Mouse (Mus musculus) spleen, adult 12 weeks (tissue): ENCODE measurements around the gene Rsph3a.

ENCODE experiments used
- DNase-seq: peaks from one replicate; pipeline ENCODE4 v3.0.0; 2022; ENCODE audit warnings: low spot score

Rsph3a gene

DNA sequence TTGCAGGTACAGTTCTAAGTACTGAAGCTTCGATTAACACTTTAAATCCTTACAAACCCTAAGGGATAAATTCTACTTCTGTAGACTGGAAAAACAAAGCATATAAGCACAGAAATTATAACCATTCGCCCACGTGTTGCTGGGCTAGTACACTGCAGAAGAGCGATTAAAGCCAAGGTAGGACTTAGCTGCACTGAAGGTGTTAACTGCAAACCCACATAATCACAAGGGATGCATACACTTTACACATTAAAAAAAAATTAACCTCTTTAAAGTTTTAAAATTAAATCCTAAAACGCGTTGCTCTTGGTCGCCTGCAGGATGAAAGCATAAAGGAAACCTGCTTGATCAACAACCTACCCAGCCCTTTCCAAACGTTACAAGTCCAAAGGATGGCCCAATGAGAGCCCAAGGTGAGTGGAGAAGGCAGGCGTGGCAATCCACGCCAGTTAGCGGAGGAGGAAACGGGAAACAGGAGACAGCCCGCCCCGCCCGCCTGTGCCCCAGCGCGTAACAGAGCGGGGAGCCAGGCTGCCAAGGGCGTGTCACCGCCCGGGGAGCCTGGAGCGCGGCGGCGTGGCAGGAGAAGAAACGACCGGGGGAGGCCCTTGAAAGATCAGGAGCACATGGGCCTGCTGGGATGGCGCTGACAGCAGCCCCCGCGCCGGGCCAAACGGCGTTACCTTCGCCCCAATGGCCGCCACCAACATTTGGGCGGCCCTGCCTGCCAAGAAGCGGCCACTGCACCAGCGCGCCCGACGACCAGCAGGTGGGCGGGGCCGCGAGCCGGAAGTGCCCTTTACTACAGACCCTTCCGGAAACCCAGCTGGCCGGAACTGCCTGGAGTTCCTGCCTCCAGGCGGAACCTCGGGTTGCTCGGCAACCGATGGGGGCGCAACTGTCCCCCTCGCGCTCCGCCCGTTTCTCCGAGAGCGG lies at the start of gene Rsph3a:
TSS of gene Rsph3a (plus strand) at position 498 of the 936 bp plus-strand sequence.
- DNase-seq, result peak; percentile 68

DNA sequence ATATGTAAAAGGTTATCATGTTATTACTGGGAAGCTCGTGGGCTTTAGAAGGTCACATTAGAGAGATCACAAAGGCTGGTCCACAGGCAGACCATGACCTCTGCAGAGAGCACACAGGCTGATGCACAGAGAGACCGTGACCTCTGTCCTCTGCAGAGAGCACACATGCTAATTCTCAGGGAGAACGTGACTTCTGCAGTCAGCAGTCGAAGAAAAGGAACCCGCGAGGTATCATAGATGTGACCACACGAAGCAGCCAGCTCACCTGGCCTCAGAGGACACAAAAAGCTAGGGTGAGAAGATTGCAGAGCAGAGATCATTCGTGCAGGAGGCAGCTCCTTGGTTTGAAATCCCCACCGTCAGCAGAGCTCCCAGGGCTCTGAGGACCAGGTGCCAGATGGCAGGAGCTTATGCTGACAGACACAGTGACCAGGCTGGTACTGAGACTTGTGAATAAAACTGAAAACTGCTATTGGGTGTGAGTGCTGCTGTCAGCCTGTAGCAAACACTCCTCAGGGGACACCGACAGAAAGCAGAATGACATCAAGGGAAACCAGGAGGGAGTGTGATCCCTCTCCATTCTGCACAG lies 49.3 kb upstream of the Rsph3a start:
- no peak for DNase-seq

DNA sequence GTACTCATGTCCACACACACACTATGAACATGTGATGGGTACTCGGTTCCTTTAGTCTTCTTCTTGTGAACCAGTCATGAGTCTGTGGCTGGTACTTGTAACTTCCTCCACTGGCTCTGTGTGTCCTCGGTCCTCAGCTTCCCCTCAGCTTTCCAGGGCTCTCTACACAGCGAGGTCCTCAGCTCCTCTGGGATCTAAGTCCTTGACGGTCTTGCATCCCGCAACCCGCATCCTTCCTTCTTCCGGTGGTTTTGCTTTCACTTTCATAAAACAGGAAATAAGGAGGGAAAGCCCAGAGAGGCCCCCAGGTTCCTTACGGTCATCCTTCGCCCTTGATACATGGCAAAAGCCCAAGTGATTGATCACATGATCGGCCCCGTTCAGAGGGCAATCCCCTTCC lies 48.3 kb upstream of the Rsph3a start:
- DNase-seq, result no peak

DNA sequence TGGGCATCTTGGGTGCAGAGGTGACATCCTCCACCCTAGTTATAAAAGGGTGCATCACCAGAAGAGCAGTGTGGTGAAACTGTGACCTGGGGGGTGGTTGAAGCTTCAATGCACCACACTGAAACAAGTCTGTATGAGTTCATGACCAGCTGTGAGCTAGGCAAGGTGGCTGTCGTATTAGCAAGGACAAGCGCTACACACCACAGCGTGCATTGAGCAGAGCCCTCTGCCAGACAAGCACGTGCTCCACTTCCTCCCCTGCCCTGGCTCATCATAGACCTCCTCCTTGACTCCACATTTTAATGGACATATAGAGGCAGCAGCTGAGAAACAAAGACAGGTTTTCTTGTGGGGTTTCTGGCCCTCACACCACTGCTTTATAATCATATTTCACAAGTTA lies 47.7 kb upstream of the Rsph3a start:
- DNase-seq, result no peak

DNA sequence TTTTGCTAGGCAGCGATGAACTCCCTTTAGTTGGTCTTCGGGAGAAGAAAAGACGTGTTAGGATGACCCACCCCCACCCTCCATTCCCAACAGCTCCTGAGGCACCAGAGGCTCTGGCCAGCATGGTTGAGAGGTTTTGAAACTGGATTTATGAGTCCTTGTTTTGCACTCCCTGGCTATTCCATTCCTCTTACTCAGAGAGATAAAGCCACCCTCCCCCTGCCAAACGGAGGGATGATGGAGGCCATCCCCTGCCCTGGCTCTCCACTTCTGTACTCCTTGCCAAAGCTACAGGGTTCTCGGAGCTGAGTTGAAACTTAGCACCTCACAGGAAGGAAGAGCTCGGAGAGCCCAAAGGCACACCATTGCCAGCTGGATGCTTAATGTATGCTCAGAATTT lies 46.2 kb upstream of the Rsph3a start:
- no peak for DNase-seq

DNA sequence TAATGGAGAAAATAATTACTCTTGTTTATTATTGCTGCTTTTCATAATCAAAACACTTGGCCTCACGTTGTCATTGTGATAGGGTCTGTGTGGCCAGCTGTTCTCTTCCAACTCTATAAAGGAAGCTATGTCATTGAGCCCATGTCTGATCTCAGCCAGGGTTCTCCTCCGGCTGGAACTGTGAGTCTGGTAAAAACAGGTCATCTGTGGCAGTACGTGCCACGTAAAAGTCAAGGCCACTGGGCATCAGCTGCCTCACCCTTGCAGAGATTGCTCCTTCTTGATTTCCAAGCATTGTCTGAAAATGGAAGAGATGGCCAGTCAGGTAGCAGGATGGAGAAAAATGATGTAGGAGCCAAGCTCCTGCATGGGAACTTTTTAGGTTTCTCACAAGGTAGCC lies 45.5 kb upstream of the Rsph3a start:
- no peak for DNase-seq

DNA sequence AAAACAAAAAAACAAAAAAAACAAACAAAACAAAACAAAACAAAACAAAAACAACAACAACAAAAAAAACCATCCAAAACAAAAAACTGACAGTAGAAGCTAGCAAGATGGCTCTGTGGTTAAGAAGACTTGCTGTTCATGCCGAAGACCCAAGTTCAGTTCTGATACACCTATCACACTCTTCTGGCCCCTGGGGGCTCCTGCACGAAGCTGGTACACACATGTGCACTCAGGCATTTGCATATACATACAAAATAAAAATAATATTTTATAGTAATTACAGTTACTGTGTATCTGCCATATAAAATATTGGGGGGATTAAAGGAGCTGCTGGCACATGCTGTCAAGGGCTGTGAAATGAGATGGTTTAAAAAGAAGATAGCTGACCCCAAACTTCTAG lies 43.9 kb upstream of the Rsph3a start:
- no peak for DNase-seq

DNA sequence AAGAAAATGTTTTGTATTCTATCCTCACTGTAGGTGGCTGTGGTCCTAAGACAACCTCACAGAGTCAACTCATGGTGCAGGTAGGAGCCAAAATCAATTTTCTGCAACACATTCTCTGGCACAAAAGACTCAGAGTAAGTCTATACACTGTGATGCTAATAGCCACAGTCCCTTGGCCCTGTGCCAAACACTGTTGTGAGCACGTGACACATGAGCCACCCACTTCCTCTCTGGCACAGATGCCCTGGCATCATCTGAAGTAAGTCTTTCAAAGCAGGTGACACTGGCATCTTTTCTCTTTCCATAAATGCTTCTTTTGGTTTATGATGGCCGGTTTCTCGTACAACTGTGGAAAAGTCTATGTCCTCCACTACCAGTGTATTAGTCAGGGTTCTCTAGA lies 43.1 kb upstream of the Rsph3a start:
- peak; percentile 50 for DNase-seq

DNA sequence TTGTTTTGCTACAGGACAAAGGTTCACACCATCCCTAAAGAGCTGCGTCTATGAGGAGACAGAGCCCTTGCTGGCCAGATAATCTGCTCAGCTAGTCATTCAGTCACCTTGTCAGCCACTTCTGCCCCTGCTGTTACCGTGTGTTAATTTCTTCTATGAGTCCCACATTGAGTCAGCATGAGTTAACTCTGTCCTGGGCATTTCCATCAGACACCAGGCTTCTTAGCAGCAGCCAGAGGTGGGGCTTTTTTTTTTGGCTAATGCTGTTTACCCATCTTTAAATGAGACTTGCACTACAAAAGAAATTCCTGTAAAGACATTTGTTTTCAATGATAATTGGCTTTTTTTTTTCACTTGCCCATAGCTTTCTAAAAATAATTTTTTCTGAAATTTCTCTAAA lies 40.4 kb upstream of the Rsph3a start:
- no peak for DNase-seq

DNA sequence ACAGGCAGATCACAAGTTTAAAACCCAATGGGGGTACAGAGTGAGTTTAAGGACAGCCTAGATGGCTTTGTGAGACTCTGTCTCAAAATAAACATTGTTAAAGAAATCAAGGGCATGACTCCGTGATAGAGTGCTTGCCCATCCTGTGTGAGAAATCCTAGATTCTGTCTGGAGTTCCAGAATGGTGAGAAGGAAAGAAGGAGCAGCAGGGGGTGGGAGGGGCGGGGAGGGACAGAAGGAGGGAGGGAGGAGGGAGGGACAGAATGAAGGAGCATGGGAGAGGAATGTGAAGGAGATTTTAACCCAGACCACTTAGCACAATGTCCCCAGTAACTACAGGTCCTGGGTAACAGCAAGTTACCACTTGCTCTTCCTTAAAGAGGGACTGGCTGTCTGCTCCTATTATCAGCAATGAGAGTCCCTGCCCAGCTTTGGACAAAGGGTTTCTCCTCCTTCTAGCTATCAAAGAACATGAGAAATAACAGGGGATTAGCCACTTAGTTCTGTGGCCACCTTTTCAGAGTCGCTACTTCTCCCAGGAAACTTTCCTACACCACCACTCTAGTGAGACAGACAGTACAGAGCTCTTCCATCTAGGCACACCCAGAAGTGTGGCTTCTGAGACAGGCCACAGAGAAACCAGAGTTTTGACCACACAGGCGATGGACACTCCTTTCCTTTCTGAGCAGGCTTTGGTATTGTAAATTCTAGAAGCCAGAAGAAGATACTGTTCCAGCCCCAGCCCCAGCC lies 39.3 kb upstream of the Rsph3a start:
- no peak for DNase-seq

DNA sequence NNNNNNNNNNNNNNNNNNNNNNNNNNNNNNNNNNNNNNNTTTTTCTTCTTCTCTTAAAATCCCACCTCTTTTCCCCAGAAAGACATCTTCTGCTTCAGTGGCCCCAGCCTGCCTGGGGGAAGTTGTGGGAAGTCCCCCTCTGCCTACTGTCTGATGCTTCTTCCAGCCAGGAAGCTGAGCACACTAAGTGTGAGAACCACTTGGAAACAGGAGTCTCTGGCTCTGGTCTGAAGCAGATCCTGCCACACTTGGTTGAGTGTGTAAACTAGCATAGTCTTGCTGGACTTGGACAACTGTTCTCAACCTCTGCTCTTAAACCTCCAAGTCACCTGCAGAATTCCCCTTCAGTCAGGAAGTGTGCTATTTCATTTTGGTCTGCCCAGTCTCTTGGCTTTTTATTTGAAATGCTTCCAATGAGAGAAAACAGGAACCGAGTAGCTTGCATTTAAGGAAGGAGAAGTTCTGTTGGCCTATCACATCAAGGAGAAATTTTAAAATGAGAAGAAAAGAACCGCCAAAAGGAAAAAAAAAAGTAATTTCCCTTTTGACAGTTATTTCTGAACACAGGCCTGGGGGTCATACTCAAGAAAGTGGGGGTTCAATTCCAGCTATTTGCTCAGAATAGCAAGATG lies 30.7 kb upstream of the Rsph3a start:
- DNase-seq, result no peak

DNA sequence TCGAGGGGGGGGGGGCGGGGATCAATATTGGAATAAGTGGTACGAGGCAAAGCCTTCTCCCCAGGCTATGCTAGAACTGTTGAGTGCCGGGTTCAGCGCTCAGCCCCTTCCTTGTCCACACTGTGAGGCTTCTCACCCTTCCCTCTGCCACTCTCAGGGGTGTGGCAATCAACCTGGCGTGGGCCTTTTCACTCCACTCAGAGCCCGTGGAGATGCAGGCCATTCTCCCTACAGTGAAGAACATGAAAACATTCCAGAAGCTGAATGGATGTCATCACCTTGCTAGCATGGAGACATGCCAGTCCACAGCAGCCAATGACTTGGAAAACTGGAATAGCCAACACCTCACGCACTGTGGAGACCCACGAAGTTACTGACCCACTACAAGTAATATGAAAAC lies 29.6 kb upstream of the Rsph3a start:
- no peak for DNase-seq

DNA sequence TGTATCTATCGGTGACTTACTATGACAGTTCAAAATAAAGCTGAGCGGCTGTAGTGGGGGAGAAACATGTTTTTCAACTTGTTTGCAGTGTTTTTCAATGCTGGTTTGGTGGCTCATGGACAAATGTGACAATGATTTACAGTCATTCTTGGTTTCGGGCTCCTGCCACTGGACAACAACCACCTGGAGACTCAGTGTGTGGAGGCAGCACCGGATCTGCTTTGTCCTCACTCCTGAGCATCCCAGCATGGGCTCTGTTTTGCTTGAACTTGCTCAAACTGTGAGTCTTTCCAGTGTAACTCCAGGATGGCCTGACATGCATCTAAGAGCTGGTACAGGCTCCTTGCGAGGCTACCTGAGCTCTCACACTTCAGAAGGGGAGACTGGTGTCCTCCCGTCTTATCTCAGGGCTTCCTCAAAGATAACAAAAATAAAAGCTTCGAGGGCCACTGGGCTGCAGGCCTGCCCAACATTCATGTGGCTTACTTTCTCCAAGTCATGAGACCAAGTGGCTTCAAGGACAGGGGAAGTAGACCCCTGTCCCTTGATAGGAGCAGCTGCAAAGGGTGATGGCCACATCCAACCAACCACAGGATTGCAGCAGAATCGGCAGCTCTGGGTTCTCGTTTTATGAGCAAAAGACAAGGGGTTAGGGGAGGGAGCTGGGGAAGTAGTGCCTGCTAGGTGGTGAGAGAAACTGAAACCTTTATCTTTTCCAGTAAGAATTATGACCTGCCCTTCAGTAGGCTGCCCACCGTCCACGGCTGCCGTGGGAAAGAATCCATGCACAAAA lies 28.4 kb upstream of the Rsph3a start:
- no peak for DNase-seq

DNA sequence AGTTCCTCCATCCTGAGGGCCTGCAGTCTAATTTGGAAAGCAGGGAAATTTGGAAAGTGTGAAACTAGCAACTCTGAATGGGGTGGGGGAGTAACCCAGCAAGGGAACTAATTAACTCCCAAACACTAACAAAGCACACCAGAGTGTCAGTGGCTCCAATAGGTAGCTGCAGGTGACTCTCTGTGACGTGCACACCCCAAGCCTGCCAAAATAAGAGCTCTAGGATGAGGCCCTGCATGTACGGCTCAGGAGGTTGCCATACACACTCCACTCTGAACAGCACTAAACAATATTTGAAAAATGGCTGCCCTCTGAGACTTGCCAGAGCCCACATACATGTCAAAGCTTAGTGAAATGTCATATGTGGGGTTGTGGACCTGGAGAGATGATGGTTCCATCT lies 27.1 kb upstream of the Rsph3a start:
- DNase-seq, result no peak

DNA sequence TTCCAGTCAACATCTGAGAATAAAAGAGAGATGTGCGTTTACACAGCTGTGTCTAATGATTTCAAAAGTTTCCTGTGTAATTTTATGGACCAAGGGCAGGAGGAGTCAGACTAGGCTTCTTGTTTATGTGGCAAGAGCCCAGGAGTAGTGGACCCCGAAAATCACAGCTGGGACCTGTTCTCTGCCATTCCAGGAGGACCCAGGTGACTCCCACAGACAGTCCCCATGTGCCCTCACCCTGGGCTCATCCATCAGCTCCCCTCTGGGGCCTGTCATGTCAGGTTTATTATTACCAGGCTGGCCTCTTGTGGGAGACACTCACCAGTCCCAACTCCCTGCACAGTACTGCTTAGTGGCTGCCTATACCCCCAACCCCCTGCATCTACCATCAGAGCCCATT lies 26.2 kb upstream of the Rsph3a start:
- no peak for DNase-seq

DNA sequence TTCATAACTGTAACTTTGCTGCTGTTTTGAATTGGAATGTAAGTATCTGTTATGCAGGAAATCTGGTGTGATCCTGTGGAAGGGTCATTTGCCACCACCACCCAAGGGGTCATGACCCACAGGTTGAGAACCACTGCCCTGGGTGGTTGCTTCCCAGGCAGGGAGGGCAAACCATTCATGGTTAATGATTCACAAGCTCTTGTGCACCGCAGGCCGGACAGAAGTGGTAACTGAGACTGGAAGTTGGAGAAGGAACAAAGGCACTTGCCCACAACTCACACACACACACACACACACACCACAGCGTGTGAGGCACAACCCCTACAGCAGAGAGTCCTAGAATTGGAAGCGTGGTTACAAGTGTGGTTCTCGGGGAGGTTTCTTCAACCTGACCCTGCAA lies 22.9 kb upstream of the Rsph3a start:
- DNase-seq, result no peak

DNA sequence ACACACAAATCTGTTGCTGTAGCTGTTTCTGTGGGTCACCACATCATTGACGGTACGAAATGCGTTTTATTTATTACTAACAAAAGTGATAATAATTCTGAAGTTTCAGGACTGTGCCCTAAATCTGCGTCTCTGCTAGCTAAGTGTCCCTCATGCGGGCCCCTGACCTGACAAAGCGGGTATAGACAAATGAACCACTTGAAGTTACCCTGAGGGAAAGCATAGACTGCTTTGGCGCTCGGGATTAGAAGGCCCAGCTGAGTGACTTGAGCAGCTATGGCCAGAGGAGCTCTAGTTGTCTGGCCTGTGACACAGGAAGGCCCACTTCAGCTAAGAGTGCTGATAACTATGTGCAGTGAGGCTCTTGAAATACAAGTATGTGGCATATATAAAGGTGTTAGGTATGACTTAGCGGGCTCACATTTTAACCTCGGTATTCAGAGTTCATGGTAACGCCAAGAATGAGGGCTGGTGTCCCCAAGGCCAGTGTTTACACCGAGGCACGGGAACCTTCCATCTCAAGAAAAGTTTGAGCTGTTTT lies 21.2 kb upstream of the Rsph3a start:
- no peak for DNase-seq

DNA sequence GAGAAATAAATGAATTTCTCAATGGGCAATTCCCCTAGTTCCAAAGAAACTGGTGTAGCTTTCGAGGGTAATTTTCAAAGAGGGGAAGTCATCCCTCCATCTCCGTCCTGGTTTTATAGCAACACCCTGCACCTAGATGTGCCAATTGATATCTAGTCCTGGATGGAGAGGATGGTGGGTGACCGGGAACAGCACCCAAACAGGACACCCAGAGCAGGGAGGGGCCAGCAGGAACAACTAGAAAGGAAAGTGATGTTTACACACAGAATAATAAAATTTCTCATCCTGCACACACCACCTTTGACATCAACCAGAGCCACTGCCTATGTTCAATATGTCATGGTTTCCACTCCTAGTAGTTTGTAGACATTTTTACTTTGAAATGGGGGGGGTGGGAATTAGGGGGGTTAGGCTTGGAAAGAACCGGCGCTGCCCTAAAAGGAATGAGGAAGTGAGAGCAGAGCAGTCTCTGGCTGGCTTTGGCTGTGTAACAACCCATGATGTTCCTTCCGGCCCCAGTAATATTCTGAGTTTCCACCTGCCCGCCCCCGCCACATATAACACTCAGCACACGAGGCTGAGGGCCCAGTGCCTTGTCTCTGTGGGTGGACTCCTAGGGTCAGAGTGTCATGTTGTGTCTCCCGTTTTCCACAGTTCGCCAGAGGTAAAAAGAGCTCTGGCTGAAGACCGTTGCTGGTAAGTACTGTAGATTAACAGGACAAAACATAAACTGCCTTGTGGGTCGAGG lies 19.8 kb upstream of the Rsph3a start, which contains the start of gene Tagap:
TSS of gene Tagap (plus strand) at position 588 of the 748 bp plus-strand sequence.
- peak; percentile 49 for DNase-seq

DNA sequence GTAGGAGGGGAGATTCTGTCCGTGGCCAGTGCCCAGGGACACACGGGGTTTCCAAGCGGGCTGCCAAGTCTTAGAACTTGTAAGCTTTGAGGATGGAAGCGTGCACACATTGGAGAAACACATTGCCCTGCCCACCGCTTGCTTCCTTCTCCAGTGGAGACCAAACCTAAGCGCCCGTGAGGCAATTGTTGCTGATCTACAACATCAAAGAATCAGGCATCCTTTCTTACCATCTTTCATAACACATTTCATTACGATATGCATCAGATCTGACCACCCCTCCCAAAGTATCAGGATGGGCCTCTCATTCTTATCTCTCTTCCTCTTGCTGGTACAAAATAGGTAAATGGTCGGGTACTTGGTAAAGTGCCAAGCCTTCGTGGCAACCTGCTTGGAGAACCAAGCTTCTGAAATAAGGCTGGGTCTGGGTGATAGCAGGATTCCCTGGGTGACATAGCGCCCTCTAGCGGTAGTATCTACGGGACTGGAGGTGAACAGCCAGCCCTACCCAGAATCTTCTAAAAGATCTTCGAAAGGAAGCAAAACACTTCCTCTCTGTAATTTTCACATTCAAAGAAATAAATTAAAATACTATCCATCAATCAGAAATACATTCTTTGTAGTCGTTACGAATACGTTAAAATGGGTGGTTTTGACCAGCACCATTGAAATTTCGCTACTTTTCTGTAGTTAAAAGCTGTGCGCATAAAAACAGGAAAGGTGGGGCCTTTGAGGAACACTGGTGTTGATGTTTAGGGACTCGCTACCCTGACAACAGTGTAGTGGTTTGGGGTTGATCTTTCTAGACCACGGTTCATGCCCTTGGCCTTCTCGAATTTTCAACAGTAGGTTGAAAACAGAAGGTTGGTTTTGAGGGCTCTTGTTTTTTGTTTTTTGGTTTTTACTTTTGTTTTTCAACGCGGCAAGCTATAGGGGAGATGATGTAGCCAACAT lies 17.6 kb upstream of the Rsph3a start:
- peak; percentile 75 for DNase-seq
